Mouse (Mus musculus) intestine, postnatal 0 days (tissue): ENCODE measurements around the gene Rmi2. TPM values are rescaled to one million over a fixed set of nuclear protein-coding genes. Genes with fewer than 3 reads are reported as not detected.
A peak's percentile ranks its signal among the peaks of the same experiment; 100 is the strongest.

ENCODE experiments used
- ATAC-seq: fragments of 200-750 bp; cut with Nextera tagmentation; 2 replicates; pipeline ENCODE4 v1.8.0; 2017; ENCODE audit warnings: mild to moderate bottlenecking, moderate TSS enrichment, moderate library complexity
- H3K27ac ChIP-seq: fragments of 300-500 bp; sonication (generic); 2 replicates; pipeline ENCODE4 v1.5.1; 2014; ENCODE audit warnings: mild to moderate bottlenecking, low read depth, low read length, moderate library complexity
- H3K27me3 ChIP-seq: fragments of 300-500 bp; sonication (generic); replicated peaks from 2 replicates; pipeline ENCODE4 v1.6.1; 2014; ENCODE audit warnings: low read length, mixed read lengths; ENCODE audit not compliant: control insufficient read depth, insufficient read depth
- H3K36me3 ChIP-seq: fragments of 300-500 bp; sonication (generic); 2 replicates; pipeline ENCODE4 v1.6.1; 2014; ENCODE audit warnings: mild to moderate bottlenecking, moderate library complexity; ENCODE audit not compliant: control insufficient read depth, insufficient read depth
- H3K4me1 ChIP-seq: fragments of 300-500 bp; sonication (generic); replicated peaks from 2 replicates; pipeline ENCODE4 v1.6.1; 2014; ENCODE audit warnings: antibody characterized with exemption, low read length, mixed read lengths; ENCODE audit not compliant: control insufficient read depth, insufficient read depth
- H3K4me2 ChIP-seq: fragments of 300-500 bp; sonication (generic); replicated peaks from 2 replicates; pipeline ENCODE4 v1.6.1; 2014; ENCODE audit warnings: low read depth, mild to moderate bottlenecking, moderate library complexity
- H3K4me3 ChIP-seq: fragments of 300-500 bp; sonication (generic); 2 replicates; pipeline ENCODE4 v1.5.1; 2014; ENCODE audit warnings: low read depth, low read length
- H3K9ac ChIP-seq: fragments of 300-500 bp; sonication (generic); 2 replicates; pipeline ENCODE4 v1.6.1; 2014; ENCODE audit warnings: mild to moderate bottlenecking, low read depth, low read length
- H3K9me3 ChIP-seq: fragments of 300-500 bp; sonication (generic); 2 replicates; pipeline ENCODE4 v1.6.1; 2016; ENCODE audit warnings: mixed run types; ENCODE audit not compliant: control insufficient read depth
- CTCF ChIP-seq: sonication (generic); IDR thresholded peaks from 2 replicates; pipeline ENCODE4 v1.5.1; 2016; ENCODE audit warnings: low read depth, mild to moderate bottlenecking, control low read depth, antibody characterized with exemption, moderate library complexity
- WGBS: fragments of 180-500 bp; shearing (Covaris S2); extraction: QIAGEN DNeasy Blood & Tissue Kit; methylation state at CpG from one replicate; pipeline ENCODE4 v1.1.7; 2014; 5-methylcytosine and 5-hydroxymethylcytosine counted together
- polyA plus RNA-seq: library from polyadenylated mRNA; unstranded; fragments of >200 nt; fragmentation: Nextera tagmentation; extraction: Ambion mirVana; gene quantifications from 2 replicates; pipeline ENCODE4 v1.2.1, GENCODE M21; 2015

Gene Rmi2
- polyA plus RNA-seq, 1 experiment from 2014 or later: 0.53 TPM

- Histone ChIP-seq H3K4me1 (0 out of 2 replicates have a peak, but pooled peaks cover 7% of the 10 kb centered on the region), H3K27ac (no peak overlapping the region), H3K36me3 (no peaks in the 10 kb centered on the region), H3K9me3 (no peaks in the 10 kb centered on the region), H3K4me2 (no peak overlapping the region), H3K27me3 (no peaks in the 10 kb centered on the region), H3K4me3 (no peak overlapping the region), H3K9ac (no peak overlapping the region)
- 88% methylated on average over 4 of the region's 4 CpGs for WGBS
- TF ChIP-seq CTCF: no peak
- no peak for ATAC-seq
These were observed 7.5 kb downstream of the Rmi2 start for GRCm38 (mm10) chr16:10842282-10842855.

- Histone ChIP-seq H3K4me1 (no peaks in the 10 kb centered on the region), H3K27me3 (no peaks in the 10 kb centered on the region), H3K9ac (0 out of 2 replicates have a peak overlapping the region, but pooled peaks have one; percentile 22), H3K4me2 (peak overlapping the region; percentile 51), H3K36me3 (no peaks in the 10 kb centered on the region), H3K9me3 (no peaks in the 10 kb centered on the region), H3K4me3 (peak overlapping the region; percentile 7; the same call in 1 of the 2 replicates), H3K27ac (no peak overlapping the region)
- WGBS: 28% methylated on average over 18 of the region's 18 CpGs
- ATAC-seq: no peak
- no peak for TF ChIP-seq CTCF
These were observed 8.8 kb downstream of the Rmi2 start for GRCm38 (mm10) chr16:10843486-10844318.

- no peak overlapping the region for H3K27ac ChIP-seq
- H3K4me2 ChIP-seq: peak overlapping the region; percentile 51
- no peak for TF ChIP-seq CTCF
- ATAC-seq: no peak
- no peak overlapping the region; the same call in 1 of the 2 replicates for H3K4me3 ChIP-seq
- no peaks in the 10 kb centered on the region for H3K36me3 ChIP-seq
- H3K9ac ChIP-seq: no peak overlapping the region
- no peaks in the 10 kb centered on the region for H3K27me3 ChIP-seq
- WGBS: 57% methylated on average over 6 of the region's 6 CpGs
- H3K9me3 ChIP-seq: no peaks in the 10 kb centered on the region
- H3K4me1 ChIP-seq: no peaks in the 10 kb centered on the region
These were observed 9.4 kb downstream of the Rmi2 start for GRCm38 (mm10) chr16:10844319-10844670.

- WGBS: 89% methylated on average over 6 of the region's 6 CpGs
- Histone ChIP-seq H3K9ac (no peak overlapping the region), H3K4me1 (no peaks in the 10 kb centered on the region), H3K9me3 (no peaks in the 10 kb centered on the region), H3K27ac (no peak overlapping the region), H3K4me2 (no peak overlapping the region), H3K4me3 (no peak overlapping the region), H3K27me3 (no peaks in the 10 kb centered on the region), H3K36me3 (no peaks in the 10 kb centered on the region)
- TF ChIP-seq CTCF: no peak
- no peak for ATAC-seq
These were observed 11.1 kb downstream of the Rmi2 start for GRCm38 (mm10) chr16:10845952-10846351.

GRCm38 (mm10) chr16:10846503-10846902, 11.6 kb downstream of the Rmi2 start:
- ATAC-seq: peak; percentile 71

GRCm38 (mm10) chr16:10849965-10850861, 15.4 kb downstream of the Rmi2 start:
- 54% methylated on average over 12 of the region's 12 CpGs for WGBS
- Histone ChIP-seq H3K27me3 (no peaks in the 10 kb centered on the region), H3K9me3 (no peaks in the 10 kb centered on the region), H3K27ac (no peak overlapping the region), H3K36me3 (no peaks in the 10 kb centered on the region), H3K4me3 (no peak overlapping the region), H3K9ac (no peak overlapping the region), H3K4me1 (no peaks in the 10 kb centered on the region), H3K4me2 (no peak overlapping the region)
- ATAC-seq: no peak
- no peak for TF ChIP-seq CTCF

More at GRCm38 (mm10) chr16:10846503-10846902, 11.6 kb downstream of the Rmi2 start:
- H3K9ac ChIP-seq: no peak overlapping the region
- H3K4me3 ChIP-seq: no peak overlapping the region
- no peaks in the 10 kb centered on the region for H3K27me3 ChIP-seq
- H3K36me3 ChIP-seq: no peaks in the 10 kb centered on the region
- no peak overlapping the region for H3K27ac ChIP-seq
- no peaks in the 10 kb centered on the region for H3K4me1 ChIP-seq
- no peak overlapping the region for H3K4me2 ChIP-seq
- peak; percentile 88 for TF ChIP-seq CTCF
- WGBS: 62% methylated on average over 4 of the region's 4 CpGs
- no peaks in the 10 kb centered on the region for H3K9me3 ChIP-seq
